Mouse (Mus musculus): Measurements from ENCODE around the gene Rbfox1. TPM values are rescaled to one million over a fixed set of nuclear protein-coding genes. Genes with fewer than 3 reads are reported as not detected.
A peak's percentile ranks its signal among the peaks of the same experiment; 100 is the strongest.

Gene Rbfox1
- polyA plus RNA-seq, 1 experiment, result 142 TPM

- 0 out of 2 replicates have a peak, but pooled peaks cover 1% of the 10 kb centered on the region for H3K4me1 ChIP-seq (ENCODE audit: control insufficient read depth, insufficient read depth, low read length)
- no peak overlapping the region for H3K27ac ChIP-seq (ENCODE audit: insufficient read depth, low read length)
- no peak overlapping the region for H3K4me3 ChIP-seq (ENCODE audit: insufficient read depth, low read length)
- TF ChIP-seq POLR2A (IDR thresholded peaks at IDR 0.05; ENCODE audit: extremely low read depth, insufficient read depth, low read length) (no peak), CTCF (IDR thresholded peaks at IDR 0.05; ENCODE audit: extremely low read depth, insufficient read depth, low read length) (no peak)
Measured at GRCm38 (mm10) chr16:6993180-6993579, 1108.0 kb downstream of the Rbfox1 start.

DNA sequence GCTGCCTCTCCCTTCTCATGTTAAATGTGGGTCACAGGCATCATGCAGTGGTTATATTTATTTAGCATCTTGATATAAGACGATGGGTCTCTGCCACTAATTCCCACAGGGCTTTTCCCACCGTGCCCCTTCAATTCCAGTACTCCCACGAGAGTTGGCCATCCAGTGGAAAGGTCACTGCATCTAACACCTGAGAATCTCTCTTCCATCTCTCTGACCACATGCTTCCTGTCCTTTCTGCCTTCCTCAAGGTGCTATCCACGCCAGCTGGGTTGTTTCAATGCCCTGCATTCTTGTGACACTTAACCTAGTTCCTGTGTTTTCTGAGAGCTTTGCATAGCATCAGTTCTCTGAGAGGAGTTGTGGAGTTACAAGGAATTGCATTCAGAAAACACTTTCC, 1112.0 kb downstream of the Rbfox1 start:
- no peak overlapping the region for H3K4me3 ChIP-seq (ENCODE audit: insufficient read depth, low read length)
- TF ChIP-seq CTCF (IDR thresholded peaks at IDR 0.05; ENCODE audit: extremely low read depth, insufficient read depth, low read length), result no peak
- TF ChIP-seq POLR2A (IDR thresholded peaks at IDR 0.05; ENCODE audit: extremely low read depth, insufficient read depth, low read length), result no peak
- no peak overlapping the region for H3K27ac ChIP-seq (ENCODE audit: insufficient read depth, low read length)
- peaks cover 3% of the 10 kb centered on the region; the same call in 1 of the 2 replicates for H3K4me1 ChIP-seq (ENCODE audit: control insufficient read depth, insufficient read depth, low read length)

DNA sequence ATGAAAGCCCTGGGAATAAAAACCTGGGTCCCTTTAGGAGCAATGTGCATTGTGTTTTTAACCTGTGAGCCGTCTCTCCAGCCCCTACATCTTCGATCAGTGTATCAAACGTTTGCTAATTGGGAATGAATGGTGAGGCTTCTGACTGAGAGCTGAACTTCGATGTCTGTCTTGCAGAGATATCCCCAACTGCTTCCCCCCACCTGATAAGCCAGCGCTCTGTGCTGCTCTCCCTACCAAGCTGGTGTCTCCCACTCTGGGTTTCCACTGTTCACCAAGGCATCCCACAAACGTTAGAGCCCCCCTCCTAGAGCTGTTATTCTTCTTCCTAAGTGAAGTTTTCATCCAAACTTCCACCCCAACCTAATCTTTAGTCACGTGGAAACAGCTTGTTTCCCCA, 1112.7 kb downstream of the Rbfox1 start:
- Histone ChIP-seq H3K4me1 (ENCODE audit: control insufficient read depth, insufficient read depth, low read length) (peaks cover 3% of the 10 kb centered on the region; the same call in 1 of the 2 replicates), H3K27ac (ENCODE audit: insufficient read depth, low read length) (no peak overlapping the region), H3K4me3 (ENCODE audit: insufficient read depth, low read length) (no peak overlapping the region)
- TF ChIP-seq POLR2A (IDR thresholded peaks at IDR 0.05; ENCODE audit: extremely low read depth, insufficient read depth, low read length) (no peak), CTCF (IDR thresholded peaks at IDR 0.05; ENCODE audit: extremely low read depth, insufficient read depth, low read length) (no peak)

DNA sequence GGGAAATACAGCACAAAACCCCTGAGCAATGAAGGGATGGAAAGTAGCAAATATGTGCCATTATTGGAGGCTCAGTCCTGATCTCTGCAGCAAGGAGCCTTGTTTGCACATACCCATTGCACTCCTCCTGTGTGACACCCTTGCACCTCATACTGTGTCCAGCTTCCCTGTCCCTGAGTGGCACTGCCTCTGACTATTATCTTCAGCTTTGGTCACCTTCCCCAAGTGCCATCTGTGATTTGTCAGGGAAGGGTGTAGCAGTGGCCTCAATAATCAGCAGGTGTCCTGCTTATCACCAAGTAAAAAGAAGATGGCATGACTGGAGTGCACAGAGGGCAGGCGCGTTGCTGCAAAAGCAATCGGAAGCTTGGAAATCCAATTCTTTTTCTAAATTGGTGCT, 1119.4 kb downstream of the Rbfox1 start:
- H3K27ac ChIP-seq (ENCODE audit: insufficient read depth, low read length), result no peak overlapping the region

GRCm38 (mm10) chr16:7005478-7005877, 1120.3 kb downstream of the Rbfox1 start:
- H3K4me3 ChIP-seq (ENCODE audit: insufficient read depth, low read length), result no peak overlapping the region
- H3K4me1 ChIP-seq (ENCODE audit: control insufficient read depth, insufficient read depth, low read length), result peaks cover 5% of the 10 kb centered on the region
- TF ChIP-seq POLR2A (IDR thresholded peaks at IDR 0.05; ENCODE audit: extremely low read depth, insufficient read depth, low read length) (no peak), CTCF (IDR thresholded peaks at IDR 0.05; ENCODE audit: extremely low read depth, insufficient read depth, low read length) (peak; percentile 43)
- no peak overlapping the region for H3K27ac ChIP-seq (ENCODE audit: insufficient read depth, low read length)

More for the DNA sequence above, 1119.4 kb downstream of the Rbfox1 start:
- Histone ChIP-seq H3K4me1 (ENCODE audit: control insufficient read depth, insufficient read depth, low read length) (peaks cover 5% of the 10 kb centered on the region), H3K4me3 (ENCODE audit: insufficient read depth, low read length) (no peak overlapping the region)
- no peak for TF ChIP-seq POLR2A (IDR thresholded peaks at IDR 0.05; ENCODE audit: extremely low read depth, insufficient read depth, low read length)
- TF ChIP-seq CTCF (IDR thresholded peaks at IDR 0.05; ENCODE audit: extremely low read depth, insufficient read depth, low read length), result no peak

GRCm38 (mm10) chr16:7017310-7017709, 1132.2 kb downstream of the Rbfox1 start:
- TF ChIP-seq POLR2A (IDR thresholded peaks at IDR 0.05; ENCODE audit: extremely low read depth, insufficient read depth, low read length) (no peak), CTCF (IDR thresholded peaks at IDR 0.05; ENCODE audit: extremely low read depth, insufficient read depth, low read length) (no peak)
- Histone ChIP-seq H3K4me3 (ENCODE audit: insufficient read depth, low read length) (no peak overlapping the region), H3K27ac (ENCODE audit: insufficient read depth, low read length) (no peak overlapping the region), H3K4me1 (ENCODE audit: control insufficient read depth, insufficient read depth, low read length) (peaks cover 4% of the 10 kb centered on the region; the same call in 1 of the 2 replicates)

DNA sequence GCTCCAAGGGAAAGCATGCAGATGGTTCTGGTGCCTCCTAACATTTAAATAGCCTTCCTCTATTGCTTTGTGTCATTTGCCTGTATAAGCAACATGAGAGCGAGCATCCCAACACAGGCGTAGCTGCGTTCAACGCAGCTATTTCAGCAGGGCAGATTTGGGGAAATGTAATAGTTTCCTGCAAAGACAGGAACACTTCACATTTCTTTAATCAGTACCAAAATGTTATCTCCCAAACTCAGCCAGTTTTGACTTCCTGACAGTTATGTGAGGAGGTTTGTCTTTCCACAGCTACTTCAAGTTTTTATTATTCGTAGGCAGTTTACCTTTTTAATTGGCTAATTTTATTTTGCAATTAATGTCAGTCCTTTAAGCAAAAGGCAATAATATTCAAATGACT, 1149.1 kb downstream of the Rbfox1 start:
- no peak overlapping the region for H3K27ac ChIP-seq (ENCODE audit: insufficient read depth, low read length)
- TF ChIP-seq CTCF (IDR thresholded peaks at IDR 0.05; ENCODE audit: extremely low read depth, insufficient read depth, low read length), result no peak
- TF ChIP-seq POLR2A (IDR thresholded peaks at IDR 0.05; ENCODE audit: extremely low read depth, insufficient read depth, low read length), result no peak
- H3K4me3 ChIP-seq (ENCODE audit: insufficient read depth, low read length), result no peak overlapping the region
- peaks cover 11% of the 10 kb centered on the region for H3K4me1 ChIP-seq (ENCODE audit: control insufficient read depth, insufficient read depth, low read length)

DNA sequence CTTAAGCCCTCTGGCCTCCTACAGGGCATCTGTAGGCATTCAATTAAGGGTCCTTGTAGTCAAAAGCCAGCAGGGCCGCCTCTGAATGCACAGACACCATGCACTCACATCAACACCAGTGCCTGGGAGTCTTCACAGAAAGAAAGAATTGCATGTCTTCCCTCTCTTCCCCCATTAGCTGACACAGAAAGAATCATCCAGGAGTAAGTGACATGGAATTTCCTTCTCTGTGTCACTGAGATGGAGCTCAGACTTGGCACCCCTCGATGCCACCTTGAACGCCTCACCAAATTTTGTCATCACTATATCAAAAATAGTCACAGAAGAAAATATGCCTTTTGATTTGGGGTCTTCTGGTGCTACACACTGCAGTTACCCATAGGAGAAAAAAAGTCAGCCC, 1151.4 kb downstream of the Rbfox1 start:
- no peak overlapping the region for H3K27ac ChIP-seq (ENCODE audit: insufficient read depth, low read length)
- peaks cover 9% of the 10 kb centered on the region for H3K4me1 ChIP-seq (ENCODE audit: control insufficient read depth, insufficient read depth, low read length)
- no peak for TF ChIP-seq CTCF (IDR thresholded peaks at IDR 0.05; ENCODE audit: extremely low read depth, insufficient read depth, low read length)
- no peak for TF ChIP-seq POLR2A (IDR thresholded peaks at IDR 0.05; ENCODE audit: extremely low read depth, insufficient read depth, low read length)
- no peak overlapping the region for H3K4me3 ChIP-seq (ENCODE audit: insufficient read depth, low read length)

- H3K27ac ChIP-seq (ENCODE audit: insufficient read depth, low read length), result no peak overlapping the region
- peaks cover 8% of the 10 kb centered on the region for H3K4me1 ChIP-seq (ENCODE audit: control insufficient read depth, insufficient read depth, low read length)
- TF ChIP-seq POLR2A (IDR thresholded peaks at IDR 0.05; ENCODE audit: extremely low read depth, insufficient read depth, low read length) (no peak), CTCF (IDR thresholded peaks at IDR 0.05; ENCODE audit: extremely low read depth, insufficient read depth, low read length) (no peak)
Measured at GRCm38 (mm10) chr16:7036988-7037387, 1151.8 kb downstream of the Rbfox1 start.

DNA sequence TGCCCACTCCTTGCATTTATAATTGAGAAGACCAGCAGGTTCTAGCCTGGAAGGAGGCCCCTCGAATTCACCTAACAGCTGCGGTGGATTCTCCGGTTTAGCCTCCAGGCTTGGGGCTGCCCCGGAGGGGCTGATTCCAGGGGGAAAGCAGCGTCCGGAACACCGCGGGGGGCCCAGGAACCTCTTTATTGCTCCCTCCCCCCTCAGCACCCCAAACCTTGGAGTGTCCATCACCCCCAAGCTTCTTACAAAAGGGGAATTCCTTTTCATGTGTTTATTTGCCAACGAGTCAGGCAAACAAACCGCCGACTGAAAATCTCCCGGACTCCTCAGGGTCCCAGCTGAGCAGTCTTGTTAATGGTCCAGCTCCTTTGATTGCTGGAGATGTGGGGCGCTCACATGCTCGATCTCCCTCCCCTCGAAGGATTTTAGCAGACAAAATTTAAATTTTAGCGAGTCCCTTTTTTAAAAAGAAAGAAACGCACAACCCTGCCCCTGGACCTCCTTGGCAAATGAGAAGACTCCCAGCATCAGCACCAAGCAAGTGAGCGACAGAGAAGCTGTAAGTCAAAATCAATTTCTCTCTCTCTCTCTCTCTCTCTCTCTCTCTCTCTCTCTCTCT, 1153.6 kb downstream of the Rbfox1 start:
- H3K4me3 ChIP-seq (ENCODE audit: insufficient read depth, low read length), result peak overlapping the region; percentile 63
- TF ChIP-seq CTCF (IDR thresholded peaks at IDR 0.05; ENCODE audit: extremely low read depth, insufficient read depth, low read length) (no peak), POLR2A (IDR thresholded peaks at IDR 0.05; ENCODE audit: extremely low read depth, insufficient read depth, low read length) (no peak)
- no peak overlapping the region for H3K27ac ChIP-seq (ENCODE audit: insufficient read depth, low read length)
- peaks cover 4% of the 10 kb centered on the region for H3K4me1 ChIP-seq (ENCODE audit: control insufficient read depth, insufficient read depth, low read length)

More at GRCm38 (mm10) chr16:7036988-7037387, 1151.8 kb downstream of the Rbfox1 start:
- no peak overlapping the region for H3K4me3 ChIP-seq (ENCODE audit: insufficient read depth, low read length)

All from cortical plate, adult 2 months (tissue).